Mouse (Mus musculus) liver, postnatal 0 days (tissue): ENCODE results near the gene Med23. TPM values are rescaled to one million over a fixed set of nuclear protein-coding genes. Genes with fewer than 3 reads are reported as not detected.

ENCODE experiments used
- ATAC-seq: fragments of 200-750 bp; cut with Nextera tagmentation; 2 replicates; pipeline ENCODE4 v1.8.0; 2017; ENCODE audit warnings: mild to moderate bottlenecking, moderate library complexity
- DNase-seq: peaks from one replicate; pipeline ENCODE4 v3.0.0-alpha.2; 2016
- H3K27ac ChIP-seq: fragments of 300-500 bp; sonication (generic); 2 replicates; pipeline ENCODE4 v1.5.1; 2014; ENCODE audit warnings: antibody characterized with exemption, moderate library complexity, mild to moderate bottlenecking, low read depth
- H3K27me3 ChIP-seq: fragments of 300-500 bp; sonication (generic); 2 replicates; pipeline ENCODE4 v1.6.1; 2014; ENCODE audit warnings: low read length, control low read depth, mixed read lengths; ENCODE audit not compliant: insufficient read depth
- H3K36me3 ChIP-seq: fragments of 300-500 bp; sonication (generic); replicated peaks from 2 replicates; pipeline ENCODE4 v1.6.1; 2014; ENCODE audit warnings: mild to moderate bottlenecking, control low read depth, low read length, moderate library complexity, mixed read lengths; ENCODE audit not compliant: insufficient read depth
- H3K4me1 ChIP-seq: fragments of 300-500 bp; sonication (generic); 2 replicates; pipeline ENCODE4 v1.6.1; 2014; ENCODE audit warnings: antibody characterized with exemption, mild to moderate bottlenecking, control low read depth; ENCODE audit not compliant: insufficient read depth
- H3K4me2 ChIP-seq: fragments of 300-500 bp; sonication (generic); 2 replicates; pipeline ENCODE4 v1.6.1; 2014; ENCODE audit warnings: low read depth, mild to moderate bottlenecking, low read length, moderate library complexity, mixed read lengths
- H3K4me3 ChIP-seq: fragments of 300-500 bp; sonication (generic); 2 replicates; pipeline ENCODE4 v1.5.1; 2014; ENCODE audit warnings: low read depth, low read length
- H3K9ac ChIP-seq: fragments of 300-500 bp; sonication (generic); replicated peaks from 2 replicates; pipeline ENCODE4 v1.6.1; 2014; ENCODE audit warnings: mild to moderate bottlenecking, moderate library complexity
- H3K9me3 ChIP-seq: fragments of 300-500 bp; sonication (generic); 2 replicates; pipeline ENCODE4 v1.6.1; 2016; ENCODE audit warnings: mild to moderate bottlenecking, control low read depth, low read length, mixed read lengths
- CTCF ChIP-seq: sonication (generic); IDR thresholded peaks from 2 replicates; pipeline ENCODE4 v1.5.1; 2016; ENCODE audit warnings: antibody characterized with exemption, low read depth
- EP300 ChIP-seq: IDR thresholded peaks from 2 replicates; pipeline ENCODE4 v1.6.1; 2016; ENCODE audit warnings: antibody characterized with exemption, low read depth, mild to moderate bottlenecking
- WGBS: fragments of 180-500 bp; shearing (Covaris S2); extraction: QIAGEN DNeasy Blood & Tissue Kit; methylation state at CpG from one replicate; pipeline ENCODE4 v1.1.7; 2014; ENCODE audit not compliant: insufficient replicate concordance; 5-methylcytosine and 5-hydroxymethylcytosine counted together
- microRNA-seq: library from miRNA; unstranded; fragments of <30 nt; microRNA quantifications from one replicate; pipeline ENCODE4, GENCODE M21; 2016
- polyA plus RNA-seq: library from polyadenylated mRNA; unstranded; fragments of >200 nt; fragmentation: Nextera tagmentation; extraction: Ambion mirVana; gene quantifications from 2 replicates; pipeline ENCODE4 v1.2.1, GENCODE M21; 2015

Gene Med23
- polyA plus RNA-seq, 1 experiment from 2014 or later = 3.4 TPM

- Histone ChIP-seq H3K4me2 (no peak overlapping the region), H3K4me1 (peaks cover 6% of the 10 kb centered on the region; the same call in 1 of the 2 replicates), H3K27ac (no peak overlapping the region), H3K4me3 (no peak overlapping the region), H3K9me3 (no peaks in the 10 kb centered on the region), H3K36me3 (no peaks in the 10 kb centered on the region), H3K9ac (no peak overlapping the region), H3K27me3 (no peaks in the 10 kb centered on the region)
- ATAC-seq (no peak), DNase-seq (no peak)
- 65% methylated on average over 2 of the region's 2 CpGs for WGBS
- TF ChIP-seq CTCF = no peak
- no peak for TF ChIP-seq EP300
These were observed 92.1 kb downstream of the Med23 start for GRCm38 (mm10) chr10:24961889-24962288.

Small RNA genes within 50 kb of the gene (microRNA-seq; reads per million reads assigned to microRNA genes)
- gene Mir6905 = not detected

Other genes starting within 250 kb of the Med23 start
- gene Enpp1, start 157.8 kb upstream of the Med23 start, polyA plus RNA-seq = 2.9 TPM in 2 replicates
- gene Enpp3, start 27.2 kb upstream of the Med23 start, polyA plus RNA-seq = 4.9 and 5.2 TPM in 2 replicates
- 604 and 722 TPM in 2 replicates for gene Arg1, start 57.5 kb downstream of the Med23 start, polyA plus RNA-seq